Mouse (Mus musculus): Measurements from ENCODE around the gene H2-DMb2. TPM values are rescaled to one million over a fixed set of nuclear protein-coding genes. Genes with fewer than 3 reads are reported as not detected.

Gene H2-DMb2
- polyA plus RNA-seq, 1 experiment from 2014 or later, result 1.6 TPM

- peak within 1 kb of the TSS; percentile 99 for H3K9ac ChIP-seq (ENCODE audit: low read length)
- H3K27ac ChIP-seq (ENCODE audit: low read length), result peak within 1 kb of the TSS; percentile 100
- H3K36me3 ChIP-seq (ENCODE audit: control insufficient read depth, insufficient read depth, low read length), result peaks cover 10% of the 10 kb centered on the region
- peak; percentile 61 for ATAC-seq (ENCODE audit: low read depth)
- H3K9me3 ChIP-seq (ENCODE audit: control insufficient read depth, low read length), result no peaks in the 10 kb centered on the region
- H3K27me3 ChIP-seq (ENCODE audit: control insufficient read depth, insufficient read depth, low read depth, low read length), result no peaks in the 10 kb centered on the region
- H3K4me3 ChIP-seq (ENCODE audit: low read length), result peak within 1 kb of the TSS; percentile 81
- peaks cover 11% of the 10 kb centered on the region for H3K4me1 ChIP-seq (replicated peaks; ENCODE audit: control insufficient read depth, insufficient read depth, low read length)
- WGBS, result under 1% methylated on average over 60 of the region's 75 CpGs
- peak within 1 kb of the TSS; percentile 72 for H3K4me2 ChIP-seq (ENCODE audit: low read depth, low read length)
Observed at GRCm38 (mm10) chr17:34122188-34122984, 20.7 kb upstream of the H2-DMb2 start, which contains the start of gene Brd2. Gene Brd2, minus strand, starts transcription at chr17:34122634.

GRCm38 (mm10) chr17:34123111-34123510 lies 20.0 kb upstream of the H2-DMb2 start:
- peak overlapping the region; percentile 100 for H3K27ac ChIP-seq (ENCODE audit: low read length)
- H3K9me3 ChIP-seq (ENCODE audit: control insufficient read depth, low read length), result no peaks in the 10 kb centered on the region
- H3K4me1 ChIP-seq (replicated peaks; ENCODE audit: control insufficient read depth, insufficient read depth, low read length), result peaks cover 14% of the 10 kb centered on the region
- peak overlapping the region; percentile 81 for H3K4me3 ChIP-seq (ENCODE audit: low read length)
- H3K36me3 ChIP-seq (ENCODE audit: control insufficient read depth, insufficient read depth, low read length), result peaks cover 9% of the 10 kb centered on the region
- peak overlapping the region; percentile 72 for H3K4me2 ChIP-seq (ENCODE audit: low read depth, low read length)
- H3K27me3 ChIP-seq (ENCODE audit: control insufficient read depth, insufficient read depth, low read depth, low read length), result no peaks in the 10 kb centered on the region
- peak overlapping the region; percentile 99 for H3K9ac ChIP-seq (ENCODE audit: low read length)
- ATAC-seq (ENCODE audit: low read depth), result no peak
- under 1% methylated on average over 7 of the region's 7 CpGs for WGBS

GRCm38 (mm10) chr17:34123518-34123917 lies 19.6 kb upstream of the H2-DMb2 start:
- no peaks in the 10 kb centered on the region for H3K27me3 ChIP-seq (ENCODE audit: control insufficient read depth, insufficient read depth, low read depth, low read length)
- 0% methylated on average over 2 of the region's 2 CpGs for WGBS
- H3K36me3 ChIP-seq (ENCODE audit: control insufficient read depth, insufficient read depth, low read length), result peaks cover 5% of the 10 kb centered on the region
- no peak for ATAC-seq (ENCODE audit: low read depth)
- no peaks in the 10 kb centered on the region for H3K9me3 ChIP-seq (ENCODE audit: control insufficient read depth, low read length)
- peak overlapping the region; percentile 72 for H3K4me2 ChIP-seq (ENCODE audit: low read depth, low read length)
- peaks cover 16% of the 10 kb centered on the region for H3K4me1 ChIP-seq (replicated peaks; ENCODE audit: control insufficient read depth, insufficient read depth, low read length)
- H3K9ac ChIP-seq (ENCODE audit: low read length), result peak overlapping the region; percentile 99
- H3K27ac ChIP-seq (ENCODE audit: low read length), result peak overlapping the region; percentile 100
- peak overlapping the region; percentile 81 for H3K4me3 ChIP-seq (ENCODE audit: low read length)

GRCm38 (mm10) chr17:34124649-34125048 lies 18.5 kb upstream of the H2-DMb2 start:
- no peak for ATAC-seq (ENCODE audit: low read depth)
- Histone ChIP-seq H3K4me3 (ENCODE audit: low read length) (no peak overlapping the region), H3K27me3 (ENCODE audit: control insufficient read depth, insufficient read depth, low read depth, low read length) (no peaks in the 10 kb centered on the region), H3K4me1 (replicated peaks; ENCODE audit: control insufficient read depth, insufficient read depth, low read length) (peaks cover 24% of the 10 kb centered on the region), H3K36me3 (ENCODE audit: control insufficient read depth, insufficient read depth, low read length) (no peaks in the 10 kb centered on the region; the same call in 1 of the 2 replicates), H3K27ac (ENCODE audit: low read length) (no peak overlapping the region), H3K9me3 (ENCODE audit: control insufficient read depth, low read length) (no peaks in the 10 kb centered on the region), H3K4me2 (ENCODE audit: low read depth, low read length) (no peak overlapping the region), H3K9ac (ENCODE audit: low read length) (no peak overlapping the region)
- WGBS, result 61% methylated on average over 6 of the region's 6 CpGs

GRCm38 (mm10) chr17:34126826-34127420 lies 16.2 kb upstream of the H2-DMb2 start:
- no peak for ATAC-seq (ENCODE audit: low read depth)
- Histone ChIP-seq H3K4me1 (replicated peaks; ENCODE audit: control insufficient read depth, insufficient read depth, low read length) (peaks cover 24% of the 10 kb centered on the region), H3K27ac (ENCODE audit: low read length) (no peak overlapping the region), H3K4me2 (ENCODE audit: low read depth, low read length) (no peak overlapping the region), H3K27me3 (ENCODE audit: control insufficient read depth, insufficient read depth, low read depth, low read length) (no peaks in the 10 kb centered on the region), H3K9ac (ENCODE audit: low read length) (no peak overlapping the region), H3K36me3 (ENCODE audit: control insufficient read depth, insufficient read depth, low read length) (no peaks in the 10 kb centered on the region; the same call in 1 of the 2 replicates), H3K4me3 (ENCODE audit: low read length) (no peak overlapping the region), H3K9me3 (ENCODE audit: control insufficient read depth, low read length) (no peaks in the 10 kb centered on the region)
- 55% methylated on average over 9 of the region's 9 CpGs for WGBS

GRCm38 (mm10) chr17:34127475-34127874 lies 15.6 kb upstream of the H2-DMb2 start:
- Histone ChIP-seq H3K36me3 (ENCODE audit: control insufficient read depth, insufficient read depth, low read length) (no peaks in the 10 kb centered on the region; the same call in 1 of the 2 replicates), H3K4me3 (ENCODE audit: low read length) (no peak overlapping the region), H3K27ac (ENCODE audit: low read length) (no peak overlapping the region), H3K9ac (ENCODE audit: low read length) (no peak overlapping the region), H3K27me3 (ENCODE audit: control insufficient read depth, insufficient read depth, low read depth, low read length) (no peaks in the 10 kb centered on the region), H3K4me1 (replicated peaks; ENCODE audit: control insufficient read depth, insufficient read depth, low read length) (peaks cover 24% of the 10 kb centered on the region), H3K4me2 (ENCODE audit: low read depth, low read length) (no peak overlapping the region), H3K9me3 (ENCODE audit: control insufficient read depth, low read length) (no peaks in the 10 kb centered on the region)
- no peak for ATAC-seq (ENCODE audit: low read depth)
- WGBS, result 37% methylated on average over 6 of the region's 6 CpGs

GRCm38 (mm10) chr17:34128264-34128937 lies 14.7 kb upstream of the H2-DMb2 start:
- WGBS, result 27% methylated on average over 13 of the region's 13 CpGs
- Histone ChIP-seq H3K4me1 (replicated peaks; ENCODE audit: control insufficient read depth, insufficient read depth, low read length) (peaks cover 24% of the 10 kb centered on the region), H3K27me3 (ENCODE audit: control insufficient read depth, insufficient read depth, low read depth, low read length) (no peaks in the 10 kb centered on the region), H3K4me3 (ENCODE audit: low read length) (no peak overlapping the region), H3K4me2 (ENCODE audit: low read depth, low read length) (peak overlapping the region; percentile 25; the same call in 1 of the 2 replicates), H3K36me3 (ENCODE audit: control insufficient read depth, insufficient read depth, low read length) (no peaks in the 10 kb centered on the region; the same call in 1 of the 2 replicates), H3K27ac (ENCODE audit: low read length) (no peak overlapping the region), H3K9me3 (ENCODE audit: control insufficient read depth, low read length) (no peaks in the 10 kb centered on the region), H3K9ac (ENCODE audit: low read length) (peak overlapping the region; percentile 21; the same call in 1 of the 2 replicates)
- no peak for ATAC-seq (ENCODE audit: low read depth)

GRCm38 (mm10) chr17:34128944-34129791 lies 13.9 kb upstream of the H2-DMb2 start:
- Histone ChIP-seq H3K9ac (ENCODE audit: low read length) (peak overlapping the region; percentile 21; the same call in 1 of the 2 replicates), H3K4me3 (ENCODE audit: low read length) (no peak overlapping the region)

More at GRCm38 (mm10) chr17:34128944-34129791, 13.9 kb upstream of the H2-DMb2 start:
- Histone ChIP-seq H3K9me3 (ENCODE audit: control insufficient read depth, low read length) (no peaks in the 10 kb centered on the region), H3K4me2 (ENCODE audit: low read depth, low read length) (peak overlapping the region; percentile 25; the same call in 1 of the 2 replicates), H3K4me1 (replicated peaks; ENCODE audit: control insufficient read depth, insufficient read depth, low read length) (peaks cover 20% of the 10 kb centered on the region), H3K27me3 (ENCODE audit: control insufficient read depth, insufficient read depth, low read depth, low read length) (no peaks in the 10 kb centered on the region), H3K27ac (ENCODE audit: low read length) (no peak overlapping the region), H3K36me3 (ENCODE audit: control insufficient read depth, insufficient read depth, low read length) (no peaks in the 10 kb centered on the region; the same call in 1 of the 2 replicates)
- peak; percentile 39; the same call in 1 of the 2 replicates for ATAC-seq (ENCODE audit: low read depth)
- 14% methylated on average over 18 of the region's 18 CpGs for WGBS

All from lung, embryonic 16.5 days (tissue).